Mouse (Mus musculus) adrenal gland, adult 8-10 months (tissue): Measurements from ENCODE around the gene Gstm6. TPM values are rescaled to one million over a fixed set of nuclear protein-coding genes. Genes with fewer than 3 reads are reported as not detected.
A peak's percentile ranks its signal among the peaks of the same experiment; 100 is the strongest.
"Not testable (repeated sequence)": the region's sequence is repeated elsewhere in the genome, so short reads cannot be mapped to it uniquely, and the experiment has no call there.

Experiments
- DNase-seq: peaks from one replicate; pipeline ENCODE4 v3.0.0; 2022
- total RNA-seq, 4 experiments: library from RNA; stranded (reverse); gene quantifications; 2 replicates each; pipeline ENCODE4 v1.2.4; 2022

Gstm6 gene
- total RNA-seq, 4 experiments from 2014 or later, result 5.9 to 10.0 (median 6.9) TPM

DNA sequence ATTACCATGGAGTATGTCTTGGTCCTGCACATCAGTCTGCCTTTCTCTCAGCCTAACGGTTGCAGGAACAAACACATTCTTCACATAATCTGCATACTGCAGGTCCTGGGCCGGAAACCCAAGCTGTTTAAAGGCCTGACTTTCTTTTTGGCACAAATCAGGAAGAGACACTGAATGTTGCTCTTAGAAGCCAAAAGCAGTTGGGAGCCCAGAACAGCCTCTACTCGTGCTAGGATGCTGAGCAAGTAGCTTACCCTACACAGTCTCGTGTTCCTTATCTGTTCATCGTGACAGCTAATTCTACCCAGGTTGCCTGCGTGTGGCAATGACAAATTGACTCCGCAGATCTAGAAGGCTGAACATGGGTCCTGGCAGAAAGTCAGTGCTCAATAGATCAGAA is 3.0 kb downstream of the Gstm6 start:
- no peak for DNase-seq

DNA sequence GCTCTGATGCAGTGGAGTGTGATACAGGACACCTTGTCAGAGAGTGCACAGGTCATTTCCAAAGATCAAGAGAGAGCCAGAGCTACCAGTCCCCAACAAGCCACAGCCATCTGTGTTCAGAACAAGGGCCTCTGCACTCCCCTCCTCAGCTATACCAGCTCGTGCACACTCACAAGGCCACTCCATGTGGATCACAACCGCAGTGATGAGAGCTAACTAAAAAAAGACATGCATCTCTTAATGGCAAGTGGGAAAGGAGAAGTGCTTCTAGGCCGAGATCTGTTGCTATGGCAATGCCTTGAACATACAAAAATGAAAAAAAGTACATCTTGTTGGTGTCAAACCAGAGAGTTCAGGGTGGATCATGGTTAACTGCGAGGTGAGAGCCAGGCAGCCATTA is 3.7 kb downstream of the Gstm6 start:
- DNase-seq, result no peak

DNA sequence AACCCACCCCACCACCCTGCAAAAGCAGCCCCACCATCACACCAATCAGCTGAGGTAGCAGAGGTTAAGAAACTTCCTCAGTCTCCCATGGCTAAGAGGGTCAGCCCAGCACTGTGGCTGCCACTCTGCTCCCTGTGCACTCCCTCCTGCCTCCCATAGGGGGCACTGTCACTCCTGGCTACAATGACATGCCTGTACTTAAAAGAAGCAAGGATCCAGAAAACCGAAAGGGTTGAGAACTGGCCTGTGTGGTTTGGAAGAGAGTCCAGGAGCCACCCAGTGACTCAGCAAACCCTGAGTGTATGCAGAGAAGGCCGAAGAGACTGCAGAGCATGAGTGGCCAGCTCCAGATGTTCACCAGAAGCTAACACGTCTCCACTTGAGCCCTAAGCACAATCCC is 4.1 kb downstream of the Gstm6 start:
- DNase-seq, result peak; percentile 80

DNA sequence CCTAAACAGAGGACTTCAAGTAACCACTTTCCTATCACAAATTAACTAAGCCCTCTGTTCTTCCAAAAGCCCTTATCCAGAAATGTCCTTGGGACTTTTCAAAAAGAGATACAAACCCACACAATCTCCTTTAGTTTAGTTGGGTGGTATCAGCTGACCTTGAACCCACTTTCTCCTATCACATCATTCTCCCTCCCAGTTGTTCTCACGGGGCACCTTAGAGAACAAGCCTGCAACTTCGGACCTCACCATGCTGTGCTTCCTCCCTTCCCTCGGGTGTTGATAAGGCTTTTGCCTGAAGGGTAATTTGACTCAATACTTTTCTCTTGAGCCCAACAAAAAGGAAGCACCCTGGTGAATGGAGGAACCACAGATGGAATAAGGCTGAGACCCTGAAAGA is 7.7 kb downstream of the Gstm6 start:
- no peak for DNase-seq

DNA sequence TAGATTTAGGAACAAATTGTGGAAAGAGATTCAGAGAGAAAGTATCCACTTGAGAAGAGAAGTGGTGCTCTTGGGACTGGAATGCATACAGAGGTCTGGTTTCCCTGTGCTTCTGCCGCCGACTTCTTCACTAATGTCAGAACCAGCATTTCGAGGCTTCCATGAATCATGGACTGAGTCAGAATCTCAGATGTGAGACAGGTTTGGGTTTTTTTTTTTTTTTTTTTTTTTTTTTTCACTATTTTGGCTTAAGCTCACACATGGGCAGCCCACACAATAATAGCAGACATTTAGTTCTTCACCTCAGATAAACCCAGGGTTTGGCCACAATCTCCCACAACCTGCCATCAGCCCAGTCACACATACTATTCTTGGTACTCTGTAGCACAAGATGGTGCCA is 8.3 kb downstream of the Gstm6 start:
- no peak for DNase-seq

DNA sequence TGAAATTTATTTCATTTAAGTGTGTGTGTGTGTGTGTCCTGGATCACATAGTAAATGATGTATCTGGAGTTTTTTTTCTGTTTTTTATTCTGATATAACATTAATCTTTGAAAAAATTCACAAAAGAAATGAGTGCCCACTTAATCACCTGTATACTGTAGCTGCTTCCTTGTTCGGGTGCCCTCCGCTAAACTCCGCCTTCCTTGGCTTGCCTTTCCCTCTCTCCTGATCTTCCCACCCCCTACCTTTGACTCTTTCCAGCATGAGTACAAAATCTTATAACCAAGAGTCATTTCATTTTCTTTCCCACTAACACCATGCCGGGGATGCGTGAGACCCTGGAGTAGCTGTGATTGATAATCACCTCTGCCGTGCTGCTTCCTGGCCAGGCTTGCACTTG is 11.4 kb downstream of the Gstm6 start:
- DNase-seq, result no peak

DNA sequence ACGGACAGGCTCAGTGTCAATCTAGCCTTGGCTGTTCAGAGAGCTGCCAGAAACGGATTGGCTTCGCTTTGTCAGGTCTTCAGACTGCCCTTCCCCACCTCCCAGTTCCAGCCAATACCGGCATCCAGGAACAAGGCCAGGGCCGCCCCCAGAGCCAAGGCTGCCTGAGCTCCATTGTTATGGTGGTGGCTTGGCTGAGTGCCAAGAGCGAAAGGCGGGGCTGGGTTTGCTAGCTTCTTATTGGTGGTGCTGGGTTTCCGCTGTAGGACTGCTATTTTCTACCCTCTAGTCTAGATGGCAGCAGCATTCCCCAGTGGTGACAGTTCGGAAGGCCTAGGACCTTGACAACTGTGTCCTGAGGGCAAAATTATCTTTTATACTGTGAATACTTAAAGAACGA is 11.9 kb downstream of the Gstm6 start, which contains the start of gene Gstm7:
Gene Gstm7 (minus strand): TSS at position 148 of the 400 bp plus-strand sequence.
- peak; percentile 99 for DNase-seq

DNA sequence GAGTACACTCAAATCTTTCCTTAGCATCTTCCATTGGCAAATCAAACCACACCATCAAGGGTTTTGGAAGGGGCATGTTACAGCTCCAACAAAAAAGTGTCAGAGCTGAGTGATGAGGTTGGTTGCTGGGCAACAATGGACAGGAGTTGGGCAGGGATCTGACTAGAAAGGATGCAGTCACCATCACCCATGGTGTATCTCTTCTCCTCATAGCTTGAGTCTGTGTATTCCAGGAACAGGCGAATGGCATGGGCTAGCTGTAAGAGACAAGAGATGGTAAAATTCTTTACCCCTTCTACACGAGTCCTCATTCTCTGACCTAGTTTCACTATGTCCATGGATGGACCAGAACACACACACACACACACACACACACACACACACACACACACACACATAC is 12.4 kb downstream of the Gstm6 start:
- DNase-seq, result no peak

DNA sequence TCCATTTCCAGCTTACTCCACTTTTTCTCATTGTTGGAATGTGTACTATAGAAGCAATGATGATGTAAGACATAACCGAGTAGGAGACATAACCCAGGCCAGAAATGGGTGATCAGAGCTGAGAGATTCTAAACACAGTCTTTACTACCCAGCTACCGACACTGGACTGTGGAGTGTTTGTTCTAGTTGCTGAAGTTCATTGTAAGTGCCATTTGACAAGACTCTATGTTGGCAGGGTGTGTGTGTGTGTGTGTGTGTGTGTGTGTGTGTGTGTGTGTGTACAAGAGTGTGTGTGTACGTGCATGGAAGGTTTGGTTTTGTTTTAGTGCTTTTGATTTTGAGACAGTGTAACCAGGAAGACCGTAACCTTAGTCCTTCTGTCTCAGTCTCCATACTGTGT is 13.8 kb downstream of the Gstm6 start:
- DNase-seq, result no peak

DNA sequence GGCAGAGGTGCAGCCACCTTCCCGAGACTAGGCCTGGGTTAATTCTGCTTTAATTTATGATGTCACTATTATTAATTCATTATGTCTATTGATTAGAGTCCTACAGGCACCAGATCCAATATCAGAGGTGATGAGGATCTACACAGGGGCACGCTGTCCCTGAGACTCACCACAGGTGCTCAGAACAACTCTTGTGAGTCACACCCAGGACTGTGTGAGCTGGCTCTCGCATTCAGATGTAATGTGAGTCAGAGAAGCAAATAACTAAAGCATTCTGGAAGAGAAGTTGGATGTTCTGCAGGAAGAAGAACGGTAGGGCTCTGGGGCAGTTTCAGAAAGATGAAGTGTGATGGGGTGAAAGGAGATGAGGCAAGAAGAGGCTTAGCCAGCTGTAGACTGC is 14.3 kb downstream of the Gstm6 start:
- DNase-seq, result no peak

DNA sequence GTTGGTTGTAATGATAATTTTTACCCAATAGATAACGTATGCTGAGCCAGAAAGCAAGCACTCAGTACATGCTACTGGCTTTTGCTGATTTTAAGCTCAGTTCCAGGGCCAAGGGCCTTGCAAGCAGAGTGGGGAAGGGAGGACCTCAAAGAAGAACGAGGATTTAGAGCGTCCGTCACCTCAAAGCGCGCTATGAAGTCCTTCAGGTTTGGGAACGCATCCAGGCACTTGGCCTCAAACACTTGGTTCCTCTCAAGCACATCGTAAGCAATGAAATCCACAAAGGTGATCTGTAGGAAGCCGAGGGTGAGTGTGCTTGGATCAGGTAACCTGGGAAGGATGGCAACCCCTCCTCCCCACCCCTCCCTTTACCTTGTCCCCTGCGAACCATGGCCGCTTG is 14.9 kb downstream of the Gstm6 start:
- DNase-seq, result no peak

DNA sequence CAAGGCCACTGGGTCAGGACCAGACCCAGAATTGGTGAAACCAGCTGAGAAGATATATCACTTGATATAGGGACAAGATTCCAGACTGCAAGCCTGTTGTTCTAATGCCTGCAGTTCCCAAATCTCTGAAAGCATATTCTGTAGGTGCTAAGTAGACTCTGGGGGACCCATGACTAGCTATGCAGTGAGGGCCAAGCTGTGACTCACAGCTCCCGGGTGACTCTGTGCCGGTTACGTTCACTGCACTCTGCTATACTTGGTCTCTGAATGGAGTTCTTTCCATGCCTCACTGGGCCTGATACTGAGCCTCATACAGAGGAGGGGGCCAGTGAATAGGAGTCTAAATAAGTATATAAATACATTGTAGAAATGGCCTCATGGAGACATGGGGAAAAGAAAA is 15.7 kb downstream of the Gstm6 start:
- no peak for DNase-seq

DNA sequence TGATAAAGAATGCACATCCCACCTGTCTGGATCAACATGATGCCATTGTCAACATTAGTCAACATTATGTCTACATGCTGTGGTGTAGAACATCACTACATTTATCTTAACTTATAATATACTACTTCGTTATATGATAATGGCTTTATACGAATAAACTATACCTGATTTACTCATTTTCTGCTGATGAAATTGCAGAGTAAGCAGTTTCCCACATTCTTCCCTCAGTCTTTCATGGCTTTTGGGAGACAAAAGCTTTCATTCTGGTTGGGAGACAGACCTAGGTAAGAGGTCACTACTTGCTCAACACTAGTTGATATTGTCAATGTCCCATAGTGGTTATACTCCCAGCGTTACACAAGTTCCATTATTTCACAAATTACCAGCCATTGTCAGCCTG is 18.2 kb downstream of the Gstm6 start:
- DNase-seq, result no peak

DNA sequence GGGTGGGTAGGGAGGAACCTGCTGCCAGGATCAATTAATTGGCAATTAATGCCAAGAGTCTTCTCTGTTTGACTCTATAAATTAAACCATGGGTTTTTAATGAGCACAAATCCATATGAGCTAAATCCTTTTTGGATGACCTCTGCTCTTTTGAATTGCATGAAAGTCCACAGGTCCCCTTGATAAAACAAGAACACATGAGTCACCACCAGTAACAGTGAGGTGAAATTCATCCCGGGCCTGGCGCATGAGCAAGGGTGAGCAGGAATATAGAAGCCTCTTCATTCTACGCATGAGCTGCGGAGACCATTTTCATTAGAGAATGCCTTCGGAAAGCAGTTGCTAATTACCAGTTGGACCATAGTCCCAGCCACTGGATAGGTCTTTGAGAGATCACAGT is 23.2 kb downstream of the Gstm6 start:
- no peak for DNase-seq

DNA sequence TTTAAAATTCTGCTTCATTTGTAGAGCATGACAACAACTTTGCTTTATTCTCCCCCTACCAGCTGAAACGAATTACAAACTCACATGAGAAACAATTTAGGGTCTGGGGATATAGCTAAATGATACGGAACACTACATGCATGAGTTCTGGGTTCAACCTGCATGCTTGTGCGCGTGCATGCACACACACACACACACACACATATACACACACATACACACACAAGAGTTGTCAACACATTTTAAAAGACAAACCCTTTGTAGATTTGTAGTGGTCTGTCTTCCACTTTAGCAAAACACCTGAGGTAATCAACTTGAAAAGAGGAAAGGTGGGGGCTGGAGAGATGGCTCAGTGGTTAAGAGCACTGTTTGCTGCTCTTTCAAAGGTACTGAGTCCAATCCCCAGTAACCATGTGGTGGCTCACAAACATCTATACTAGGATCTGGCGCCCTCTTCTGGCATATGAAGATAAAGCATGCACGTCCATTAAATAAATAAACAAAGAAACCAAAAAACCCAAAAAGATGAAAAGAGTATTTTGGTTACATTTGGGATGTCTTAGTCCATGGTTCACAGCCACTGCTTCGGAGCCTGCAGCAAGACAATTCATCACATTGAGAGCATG is 25.7 kb downstream of the Gstm6 start:
- no peak for DNase-seq

DNA sequence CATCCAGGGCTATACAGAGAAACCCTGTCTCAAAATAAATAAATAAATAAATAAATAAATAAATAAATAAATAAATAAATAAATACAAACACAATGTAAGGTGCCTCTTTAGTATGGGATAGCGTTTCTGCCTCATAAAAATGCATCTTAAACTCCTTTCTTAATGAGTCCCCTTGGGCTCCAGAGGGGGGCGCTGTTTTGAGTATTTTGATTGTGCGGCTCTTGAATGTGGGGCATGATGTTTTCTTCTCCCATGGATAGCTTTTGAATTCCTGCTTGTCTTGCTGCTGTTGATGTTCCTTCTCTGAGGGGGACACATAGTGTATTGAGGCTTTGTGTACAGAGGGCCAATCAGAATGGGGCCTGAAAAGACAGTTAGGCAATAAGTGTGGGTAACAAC is 26.5 kb downstream of the Gstm6 start:
- DNase-seq, result no peak

DNA sequence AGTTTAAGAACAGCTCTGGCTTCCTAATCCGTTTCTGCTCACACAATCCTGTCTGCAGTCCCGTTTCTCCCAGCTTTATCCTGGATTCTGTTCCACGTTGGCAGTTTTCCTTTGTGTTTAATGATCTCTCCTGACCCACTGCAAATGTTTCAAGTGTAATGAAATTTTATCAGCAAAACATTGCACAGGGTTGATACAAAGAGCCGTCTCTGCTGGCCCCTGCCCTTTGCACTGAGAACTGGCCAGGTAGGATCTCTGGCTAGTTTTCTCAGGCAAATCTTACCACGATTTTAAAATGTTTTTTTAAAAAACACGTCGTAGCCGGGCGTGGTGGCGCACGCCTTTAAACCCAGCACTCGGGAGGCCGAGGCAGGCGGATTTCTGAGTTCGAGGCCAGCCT is 26.9 kb downstream of the Gstm6 start:
- no peak for DNase-seq

DNA sequence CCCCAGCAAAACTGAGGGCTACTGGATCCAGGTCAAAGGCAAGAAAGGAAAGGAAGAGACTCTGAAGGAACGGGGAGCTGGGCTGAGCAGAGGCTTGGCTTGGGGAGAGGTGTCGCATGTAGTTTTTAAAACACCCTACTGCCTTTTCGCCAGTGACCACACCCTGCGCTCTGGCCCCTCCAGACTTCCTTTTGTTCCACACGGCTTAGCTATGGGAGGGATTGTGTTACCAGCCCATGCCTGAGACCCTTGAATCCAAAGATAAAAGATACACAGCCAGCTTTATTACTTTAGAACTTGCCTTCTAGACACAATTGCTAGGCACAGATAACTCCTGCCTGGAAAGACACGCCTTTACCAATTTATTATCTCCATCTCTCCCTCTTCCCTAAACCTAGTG is 37.6 kb downstream of the Gstm6 start:
- no peak for DNase-seq

DNA sequence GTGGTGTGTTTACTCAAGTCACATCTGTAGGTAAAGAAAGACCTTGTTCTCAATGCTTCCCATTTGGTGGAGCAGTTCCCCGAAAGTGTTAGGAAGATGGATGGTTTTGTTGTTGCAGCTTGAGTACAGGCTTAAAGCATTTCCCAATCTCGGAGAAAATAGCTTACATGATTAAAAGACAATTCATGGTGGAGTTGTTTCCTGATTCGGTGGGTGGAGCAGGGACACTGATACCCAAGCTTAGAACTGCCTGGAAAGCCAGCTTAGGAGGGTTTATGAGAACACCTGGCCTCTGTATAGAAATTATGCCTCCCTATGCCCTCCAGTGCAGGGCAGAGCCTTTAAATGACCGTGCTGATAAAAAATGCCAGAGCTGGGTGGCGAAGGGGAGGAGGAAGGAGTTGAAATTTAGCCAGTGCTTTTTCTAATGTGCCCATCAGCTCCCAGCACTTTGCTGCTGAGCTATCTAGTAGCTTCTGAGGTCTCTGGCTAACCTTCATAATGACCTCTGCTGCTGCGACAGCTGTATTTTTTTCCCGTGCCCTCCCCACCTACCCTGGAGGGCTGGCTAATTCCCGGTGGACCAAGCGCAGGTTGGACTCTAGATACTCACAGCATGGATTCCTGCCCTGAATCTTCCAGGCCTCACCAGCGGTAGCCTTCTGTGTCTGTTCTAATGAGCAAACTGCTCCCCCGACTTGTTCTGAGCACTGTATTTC is 42.4 kb downstream of the Gstm6 start:
- no peak for DNase-seq

DNA sequence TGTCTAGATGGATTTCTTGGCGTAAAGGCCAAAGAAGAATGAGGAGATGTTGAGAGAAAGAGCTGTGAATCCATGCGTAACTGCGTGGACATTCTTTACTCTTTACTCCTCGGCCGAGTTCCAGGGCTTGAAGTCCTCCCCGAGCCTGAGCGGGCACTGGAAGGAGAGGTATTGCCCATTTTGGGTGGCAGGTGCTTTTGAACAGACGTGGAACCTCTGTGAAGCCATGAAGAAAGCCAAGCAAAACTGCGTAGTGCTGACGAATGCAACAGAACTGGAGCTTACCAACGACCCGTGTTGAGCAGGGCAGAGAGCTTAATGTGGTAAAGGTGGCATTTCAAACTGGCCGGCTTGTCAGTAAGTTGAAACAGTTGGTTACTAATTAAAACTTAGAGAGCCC is 44.9 kb downstream of the Gstm6 start:
- no peak for DNase-seq

DNA sequence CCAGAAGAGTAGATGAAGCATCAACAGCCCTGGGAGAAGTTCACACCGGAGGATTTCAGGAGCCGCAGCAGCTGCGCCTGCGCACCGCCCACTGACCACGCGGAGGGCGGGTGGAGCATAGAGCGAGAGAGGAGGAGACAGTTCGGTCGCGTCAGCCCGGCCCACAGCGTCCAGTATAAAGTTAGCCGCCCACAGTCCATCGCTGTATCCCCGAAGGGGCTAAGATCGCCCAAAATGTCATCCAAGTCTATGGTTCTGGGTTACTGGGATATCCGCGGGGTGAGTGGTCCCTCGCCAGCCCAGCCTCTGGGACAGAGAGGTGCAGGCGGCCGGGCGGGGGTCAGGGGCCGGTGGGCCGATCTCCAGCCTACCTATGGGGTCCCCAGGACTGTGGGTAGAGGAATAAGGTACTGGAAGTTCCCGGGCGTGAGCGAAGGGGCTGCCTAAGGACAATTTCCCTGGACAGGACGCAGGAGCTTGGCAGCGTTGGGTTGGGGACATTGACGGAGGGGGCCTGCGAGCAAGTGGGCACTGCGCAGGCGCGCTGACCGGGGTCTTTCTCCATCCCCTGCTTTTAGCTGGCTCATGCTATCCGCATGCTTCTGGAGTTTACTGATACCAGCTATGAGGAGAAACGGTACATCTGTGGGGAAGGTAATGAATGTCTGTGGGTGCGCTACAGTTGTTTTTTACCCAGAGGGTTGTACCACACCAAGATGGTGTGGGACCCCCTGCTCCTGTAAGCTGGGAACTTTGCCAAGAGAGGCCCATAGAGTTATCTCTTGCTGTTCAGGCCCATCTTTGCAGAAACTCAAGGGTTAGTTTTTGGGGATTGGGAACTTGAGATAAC is 47.6 kb downstream of the Gstm6 start, which contains the start of gene Gstm5:
Gene Gstm5 (plus strand): TSS at position 102 of the 850 bp plus-strand sequence.
- DNase-seq, result peak; percentile 78

DNA sequence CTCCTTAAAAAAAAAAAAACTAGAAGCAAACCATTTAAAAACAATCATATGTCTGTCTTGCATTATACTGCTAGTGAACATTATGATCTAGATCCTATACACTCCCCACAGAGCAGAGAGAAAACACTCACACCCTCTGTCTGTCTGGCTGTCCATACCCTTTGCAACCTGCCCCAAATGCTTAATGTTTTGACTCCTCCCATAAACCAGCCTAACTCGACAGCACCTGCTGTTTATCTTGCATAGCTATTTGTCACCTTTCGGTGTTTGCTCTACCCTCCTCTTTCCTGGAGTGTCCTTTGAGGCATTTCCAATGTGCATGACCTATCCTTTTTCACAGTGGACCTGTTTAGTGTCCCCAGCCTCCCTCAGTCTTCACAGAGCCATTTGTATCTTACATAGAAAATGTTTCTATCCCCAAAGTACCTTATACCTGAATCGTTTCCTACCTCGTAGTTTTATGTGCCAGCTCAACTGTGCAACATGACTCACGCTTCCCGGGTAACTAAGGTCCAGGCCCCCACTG is 48.3 kb downstream of the Gstm6 start:
- no peak for DNase-seq

DNA sequence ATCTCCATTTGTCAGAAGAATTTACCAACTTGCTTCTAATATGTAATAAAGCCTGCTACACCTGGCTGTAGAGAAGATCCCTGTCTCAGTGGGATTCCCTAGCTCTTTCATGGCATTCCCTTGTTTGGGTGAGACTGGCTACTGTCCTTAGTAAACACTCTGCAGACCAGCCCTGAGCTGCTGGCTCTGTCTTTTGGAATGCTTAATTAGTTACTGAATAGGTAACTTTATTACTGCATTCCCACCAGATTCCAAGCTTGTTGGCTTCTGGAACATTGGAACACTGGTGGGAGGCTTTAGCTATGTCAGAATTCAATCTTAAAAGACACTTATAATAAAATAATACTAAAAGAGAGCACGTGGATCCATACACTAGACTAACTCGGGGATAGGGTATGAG is 54.3 kb downstream of the Gstm6 start:
- not testable (repeated sequence) for DNase-seq
